Mouse (Mus musculus) gastrocnemius, postnatal 10 days (tissue): ENCODE data around the gene Gm14308. TPM values are rescaled to one million over a fixed set of nuclear protein-coding genes. Genes with fewer than 3 reads are reported as not detected.
"Not testable (repeated sequence)": the region's sequence is repeated elsewhere in the genome, so short reads cannot be mapped to it uniquely, and the experiment has no call there.

ENCODE experiments used
- DNase-seq: peaks from one replicate; pipeline ENCODE4 v3.0.0; 2021; ENCODE audit warnings: mixed read lengths
- long read RNA-seq, 2 experiments: library from polyadenylated mRNA; stranded (forward); transcript quantifications; one replicate each; pipeline ENCODE4 v2.0.0; 2021
- total RNA-seq, 2 experiments: library from RNA; stranded (reverse); gene quantifications; 2 replicates each; pipeline ENCODE4 v1.2.3; 2021

The Gm14308 gene
- total RNA-seq = 1 to 10 TPM in 1 of 2 experiments, not detected in 1; 2.2 TPM
- long read RNA-seq, experiment 1, partial matches to known transcripts = 0 of 1 reads
- long read RNA-seq, experiment 1, other reads (novel, unspliced or antisense) = 0 of 1 reads
- long read RNA-seq, experiment 2 = 0 reads

GRCm38 (mm10) chr2:176636244-176636643 lies at the start of gene Gm14308:
Gene Gm14308, minus strand, starts transcription at chr2:176636344.
- DNase-seq = not testable (repeated sequence)

- DNase-seq = not testable (repeated sequence)
These were observed 34.1 kb upstream of the Gm14308 start, which contains the start of gene Zfp973 for GRCm38 (mm10) chr2:176670222-176670621. Gene Zfp973, plus strand, starts transcription at chr2:176670522.

Other genes with a start within 250 kb of the Gm14308 start
- 1 to 10 TPM; 6.8 to 8.6 TPM for gene Gm14435, start 212.8 kb downstream of the Gm14308 start, total RNA-seq
- under 1 TPM in 1 of 2 experiments, not detected in 1; 0.54 TPM for gene Gm14434, start 149.6 kb downstream of the Gm14308 start, total RNA-seq
- not detected for gene Zfp967, start 115.3 kb downstream of the Gm14308 start, total RNA-seq
- 1 to 10 TPM; 6.4 to 9.6 TPM for gene Zfp973, start 34.2 kb upstream of the Gm14308 start, total RNA-seq
- gene Gm14305, start 72.0 kb upstream of the Gm14308 start, total RNA-seq = 1 to 10 TPM; 5.7 to 9.7 TPM
- 1 to 10 TPM; 6.0 to 6.8 TPM for gene Gm14295, start 162.3 kb upstream of the Gm14308 start, total RNA-seq
- gene Gm14408, start 194.8 kb upstream of the Gm14308 start, total RNA-seq = not detected